Mouse (Mus musculus) urinary bladder, postnatal 14 days (tissue): Measurements from ENCODE around the gene Midn.
"Not testable (repeated sequence)": the region's sequence is repeated elsewhere in the genome, so short reads cannot be mapped to it uniquely, and the experiment has no call there.

ENCODE experiments used
- DNase-seq: peaks from one replicate; pipeline ENCODE4 v3.0.0; 2021; ENCODE audit warnings: low spot score

The Midn gene

DNA sequence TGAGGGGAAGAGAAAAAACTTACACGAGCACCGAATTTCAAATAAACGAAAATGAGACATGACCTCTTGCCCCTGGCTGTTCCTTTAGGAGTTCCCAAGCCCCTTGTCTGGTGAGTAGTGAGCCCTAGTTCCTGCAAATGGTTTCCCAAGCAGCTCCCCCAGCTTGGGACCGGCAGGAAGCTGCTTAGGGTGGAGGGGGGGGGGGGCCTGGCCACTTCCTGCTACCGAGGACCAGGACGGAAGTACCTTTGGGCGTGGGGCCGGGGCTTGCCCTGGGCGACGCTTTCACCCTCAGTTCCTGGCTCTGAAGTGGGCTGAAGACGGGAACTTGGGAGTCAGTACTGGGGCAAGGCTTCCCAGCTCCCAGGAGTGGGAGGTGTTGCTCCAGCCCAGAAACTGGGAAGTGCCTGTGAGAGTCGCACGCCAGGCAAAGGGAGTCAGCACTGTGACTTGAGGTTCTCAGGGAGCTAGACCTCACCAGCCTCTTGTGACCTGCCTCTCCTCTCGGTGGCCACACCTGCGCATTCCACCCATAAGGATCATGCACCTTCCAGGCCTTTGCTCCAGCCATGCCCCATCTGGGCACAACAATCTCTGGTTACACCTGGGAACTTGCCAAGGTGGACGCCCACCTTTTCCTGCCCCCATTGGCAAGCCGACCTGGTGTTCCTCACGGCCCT is 10.4 kb downstream of the Midn start:
- peak; percentile 63 for DNase-seq

DNA sequence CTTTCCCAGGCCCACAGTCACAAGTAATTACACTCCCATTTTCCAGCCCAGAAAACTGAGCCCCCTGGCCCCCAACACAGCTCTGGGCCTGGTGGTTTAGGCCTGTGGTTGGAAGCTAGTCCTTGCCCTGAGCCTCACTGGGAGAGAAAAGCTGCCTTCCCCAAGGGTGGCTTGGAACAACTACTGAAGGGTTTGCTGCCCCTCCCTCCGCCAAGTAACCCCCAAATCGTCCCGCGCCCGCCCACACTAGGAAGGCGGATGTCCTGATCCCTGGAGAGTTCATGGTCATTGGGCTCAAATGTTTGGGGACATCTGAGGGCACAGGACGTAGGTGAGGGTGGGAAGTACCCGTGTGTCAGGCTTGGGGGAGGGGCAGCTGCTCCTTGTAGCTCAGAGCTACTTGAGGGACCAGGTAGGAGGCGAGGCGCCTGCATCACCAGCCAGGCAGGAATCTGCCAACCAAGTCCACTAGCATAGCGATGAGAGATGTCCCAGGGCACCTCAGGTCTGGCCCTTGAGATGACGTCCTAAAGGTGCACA is 11.0 kb downstream of the Midn start:
- peak; percentile 60 for DNase-seq

DNA sequence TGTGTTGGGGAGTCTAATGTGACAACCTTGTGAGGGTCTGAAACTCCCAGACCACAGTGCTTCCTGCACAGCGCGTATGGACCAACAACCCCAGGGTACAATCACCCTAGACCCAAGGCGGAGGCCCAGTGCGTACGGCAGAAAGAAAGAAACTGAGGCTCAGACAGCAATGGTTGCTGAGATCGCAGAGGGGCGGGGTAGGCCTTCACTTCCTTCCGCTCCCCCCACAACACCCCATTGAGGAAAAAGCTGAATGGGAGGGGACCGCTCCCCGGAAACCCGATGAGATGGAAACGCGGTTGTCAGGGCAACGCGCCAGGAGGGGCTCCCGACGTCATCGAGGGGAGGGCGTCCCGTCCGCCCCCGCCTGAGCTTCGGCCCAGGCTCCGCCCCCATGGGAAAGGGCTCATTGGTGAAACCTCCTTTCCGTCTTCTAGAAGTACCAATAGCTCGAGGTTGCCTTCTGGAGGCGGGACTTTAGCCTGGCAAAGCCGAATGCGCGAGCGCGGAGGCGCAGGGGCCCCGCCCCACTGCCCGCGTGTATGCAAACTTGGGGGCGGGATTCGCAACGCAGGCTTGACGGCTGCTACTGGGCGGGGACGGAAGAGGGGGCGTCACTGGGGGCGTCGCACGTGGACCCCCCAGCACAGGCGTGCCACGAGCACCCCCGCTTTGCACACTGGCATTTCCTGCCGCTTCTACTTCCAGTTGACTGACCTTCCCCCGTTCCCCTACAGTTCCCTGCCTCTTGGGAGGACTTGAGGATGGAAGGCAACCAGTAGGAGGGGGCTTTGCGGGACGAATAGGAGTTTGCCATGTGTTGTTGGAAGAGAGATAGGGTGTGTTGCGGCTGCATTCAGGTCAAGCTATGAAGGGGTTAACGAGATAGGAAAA is 11.7 kb downstream of the Midn start:
- DNase-seq, result peak; percentile 99

DNA sequence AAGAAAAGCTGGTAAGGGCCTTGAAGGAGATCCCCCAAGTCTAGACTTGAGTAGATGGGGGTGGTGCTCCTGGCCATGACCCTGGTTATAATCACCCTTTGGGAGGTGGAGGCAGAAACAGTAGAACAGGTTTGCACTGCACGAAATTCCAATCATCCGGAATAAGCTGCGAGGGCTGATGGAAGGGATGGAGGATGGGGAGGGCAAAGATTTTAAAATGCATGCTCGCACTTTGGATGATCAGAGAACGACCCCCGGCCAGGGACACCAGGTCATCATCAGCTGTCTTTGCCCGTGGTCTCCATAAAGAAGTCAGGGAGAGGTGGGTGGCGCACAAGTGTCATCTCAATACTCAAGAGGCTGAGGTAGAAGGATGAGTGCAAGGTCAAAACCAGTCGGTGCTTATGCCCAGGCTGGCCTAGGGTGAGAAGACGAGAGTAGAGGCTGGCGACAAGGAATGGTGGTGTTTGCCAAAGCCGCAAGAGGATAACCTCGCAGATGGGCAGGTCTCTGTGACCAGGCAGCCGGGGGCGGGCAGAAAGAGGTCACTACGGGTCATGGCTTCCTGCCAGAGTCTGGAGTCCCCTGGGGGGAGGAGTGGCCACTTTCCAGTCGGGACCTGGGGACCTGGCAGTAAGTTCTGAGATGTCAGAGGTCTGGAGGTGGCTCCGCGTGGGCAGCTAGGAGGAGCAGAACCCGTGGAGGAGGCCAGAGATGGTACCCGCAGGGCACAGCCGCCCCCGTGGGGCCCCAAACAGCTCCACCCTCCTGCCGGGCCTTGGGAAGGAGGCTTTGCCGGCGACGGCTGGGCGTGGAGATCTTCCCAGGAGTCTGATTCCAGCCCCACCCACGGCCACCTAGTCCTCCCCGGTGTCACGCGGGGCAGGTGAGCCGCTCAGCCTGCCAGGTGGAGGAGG is 12.6 kb downstream of the Midn start:
- peak; percentile 88 for DNase-seq

DNA sequence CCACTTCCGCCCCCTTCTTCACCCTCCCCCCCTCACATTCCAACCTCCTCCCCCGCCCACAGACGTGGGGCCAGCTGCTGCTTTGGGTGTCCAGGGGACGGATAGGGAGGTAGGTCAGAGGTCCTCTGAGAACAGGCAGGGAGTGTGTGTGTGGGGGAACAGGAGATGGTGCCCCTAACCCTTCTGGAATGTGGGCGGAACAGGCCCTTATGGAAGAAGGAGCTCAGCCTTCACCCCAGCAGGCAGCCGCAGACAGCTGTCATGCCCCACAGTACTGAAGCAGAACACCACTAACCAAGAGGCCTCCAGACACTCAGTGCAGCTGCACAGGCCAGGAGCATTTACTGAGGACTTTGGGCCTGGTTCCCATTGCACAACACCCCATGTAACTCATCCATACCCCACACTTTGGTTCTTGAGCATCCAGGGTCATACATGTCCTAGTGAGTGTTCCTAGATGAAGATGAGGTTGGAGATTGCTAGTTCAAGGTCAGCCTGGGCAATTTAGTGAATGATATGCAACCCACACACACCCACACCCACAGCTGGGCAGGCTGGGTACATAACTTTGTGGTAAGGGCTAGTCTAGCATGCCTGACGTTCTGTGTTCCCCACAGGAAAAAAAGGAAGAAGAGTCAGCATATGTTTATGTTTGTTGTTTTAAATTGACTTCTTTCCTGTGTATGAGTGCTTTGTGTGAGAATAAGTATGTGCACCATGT is 13.6 kb downstream of the Midn start:
- peak; percentile 24 for DNase-seq

DNA sequence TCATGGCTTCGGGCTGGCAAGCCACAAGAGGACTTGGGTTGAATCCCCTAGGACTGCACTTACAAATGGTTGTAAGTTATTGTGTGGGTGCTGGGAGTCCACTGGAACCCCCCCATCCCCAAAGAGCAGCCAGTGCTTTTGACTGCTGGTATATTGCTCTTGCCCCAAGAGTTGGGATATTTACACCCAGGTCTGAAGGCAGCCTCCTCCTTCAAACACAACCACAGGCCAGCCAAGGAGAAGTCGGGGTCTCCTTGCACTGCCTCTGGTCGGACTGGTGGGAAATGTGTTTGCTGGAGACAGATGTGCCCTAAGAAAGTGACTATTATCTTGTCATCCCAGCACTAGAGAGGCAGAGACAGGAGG is 14.2 kb downstream of the Midn start:
- DNase-seq, result no peak

DNA sequence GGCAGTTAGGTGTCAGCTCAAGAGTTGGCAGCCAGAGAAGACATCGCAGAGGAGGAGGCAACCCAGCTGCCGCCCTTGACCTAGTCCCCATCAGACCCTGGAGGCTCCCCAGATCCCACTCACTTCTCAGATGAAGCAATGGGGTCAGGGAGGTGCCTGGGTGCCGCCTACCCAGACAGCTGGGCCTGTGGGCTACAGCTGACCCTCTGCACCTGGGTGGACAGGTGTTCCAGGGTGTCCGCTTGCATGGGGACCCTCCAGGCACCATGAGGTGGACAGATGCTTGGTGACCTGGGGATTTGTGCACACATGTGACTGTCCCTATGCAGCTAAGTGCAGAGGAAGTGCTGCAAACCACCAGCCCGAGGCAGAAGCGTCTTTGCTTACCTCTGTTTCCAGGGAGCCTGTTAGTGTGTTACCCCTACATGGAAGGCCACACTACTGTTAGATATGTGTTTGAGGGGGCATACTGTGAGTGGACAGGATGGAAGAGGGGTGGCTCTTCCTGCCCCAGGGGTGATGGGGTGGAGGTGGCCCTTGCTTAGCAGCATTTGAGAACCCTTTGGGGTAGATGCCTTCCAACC is 14.7 kb downstream of the Midn start:
- DNase-seq, result no peak

DNA sequence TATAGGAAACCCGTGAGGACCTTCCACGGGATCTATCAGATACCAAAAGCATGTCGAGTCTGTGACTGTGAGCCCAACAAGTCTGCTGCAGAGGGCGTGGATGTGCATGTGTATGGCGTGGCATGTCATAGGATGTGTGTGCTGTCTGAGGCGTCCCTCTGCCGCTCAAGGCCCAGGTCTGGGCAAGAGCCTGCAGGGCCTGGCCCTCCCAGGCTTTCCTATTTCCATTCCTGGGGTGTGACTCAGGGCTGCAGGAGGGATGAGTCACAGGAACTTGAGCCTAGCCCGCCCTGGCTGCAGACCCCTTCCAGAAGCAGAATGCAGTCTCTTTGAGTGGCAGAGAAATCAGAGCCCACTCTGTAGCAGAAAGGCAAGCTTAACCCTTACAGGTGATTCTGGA is 15.6 kb downstream of the Midn start:
- DNase-seq, result peak; percentile 81

DNA sequence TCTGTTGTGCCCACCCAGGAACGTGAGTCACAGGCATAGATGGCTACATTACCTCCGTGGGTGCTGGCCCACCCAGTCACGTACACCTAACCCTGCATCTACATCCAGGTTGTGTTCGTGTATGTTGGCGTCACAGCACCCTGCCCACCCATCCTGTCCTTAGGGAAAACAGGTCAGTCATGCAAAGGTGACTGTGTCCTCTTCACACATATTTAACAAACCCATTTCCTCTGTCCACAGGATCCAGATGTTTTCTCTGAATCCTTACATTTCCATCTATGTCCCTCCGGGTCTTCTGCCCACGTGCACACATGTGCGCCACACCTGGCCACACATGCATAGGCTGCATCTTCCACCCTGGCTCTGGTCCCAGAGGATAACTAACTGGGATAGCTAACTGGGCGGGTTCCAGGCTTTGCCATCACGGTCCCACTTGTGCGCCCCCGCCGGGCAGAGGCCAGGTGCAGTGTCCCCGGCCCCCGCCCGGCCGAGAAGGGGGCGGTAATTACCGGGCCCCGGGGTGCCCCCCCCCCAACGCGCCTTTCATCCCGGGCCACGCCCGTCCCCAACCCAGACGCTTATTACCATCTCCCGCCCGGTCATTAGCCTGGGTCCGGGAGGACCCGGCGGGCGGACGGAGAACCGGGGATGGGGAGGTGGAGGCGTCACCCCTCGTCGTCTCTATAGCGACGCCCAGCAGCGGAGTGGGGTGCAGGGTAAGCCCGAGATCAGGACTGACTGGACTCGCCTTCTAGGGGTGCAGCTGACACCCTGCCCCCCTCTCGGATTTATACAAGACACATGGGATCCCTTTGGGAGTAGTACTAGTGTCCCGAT is 16.3 kb downstream of the Midn start:
- DNase-seq, result no peak

DNA sequence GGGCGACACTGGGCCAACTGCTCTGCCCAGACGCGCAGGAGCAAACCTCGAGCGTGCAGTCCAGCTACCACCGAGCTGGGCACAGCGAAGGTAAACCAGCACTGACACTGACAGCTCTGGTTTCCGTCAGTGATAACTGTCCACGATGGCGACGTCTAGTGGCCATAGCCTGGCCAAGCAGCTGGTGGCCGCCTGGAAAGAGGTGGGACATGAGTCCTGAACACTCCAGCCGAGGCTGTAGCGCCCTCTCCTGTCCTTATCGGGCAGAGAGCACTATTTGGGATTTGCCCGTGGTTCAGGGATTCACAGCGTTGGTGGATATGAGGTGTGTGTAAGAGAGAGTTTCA is 16.9 kb downstream of the Midn start:
- DNase-seq, result peak; percentile 98

DNA sequence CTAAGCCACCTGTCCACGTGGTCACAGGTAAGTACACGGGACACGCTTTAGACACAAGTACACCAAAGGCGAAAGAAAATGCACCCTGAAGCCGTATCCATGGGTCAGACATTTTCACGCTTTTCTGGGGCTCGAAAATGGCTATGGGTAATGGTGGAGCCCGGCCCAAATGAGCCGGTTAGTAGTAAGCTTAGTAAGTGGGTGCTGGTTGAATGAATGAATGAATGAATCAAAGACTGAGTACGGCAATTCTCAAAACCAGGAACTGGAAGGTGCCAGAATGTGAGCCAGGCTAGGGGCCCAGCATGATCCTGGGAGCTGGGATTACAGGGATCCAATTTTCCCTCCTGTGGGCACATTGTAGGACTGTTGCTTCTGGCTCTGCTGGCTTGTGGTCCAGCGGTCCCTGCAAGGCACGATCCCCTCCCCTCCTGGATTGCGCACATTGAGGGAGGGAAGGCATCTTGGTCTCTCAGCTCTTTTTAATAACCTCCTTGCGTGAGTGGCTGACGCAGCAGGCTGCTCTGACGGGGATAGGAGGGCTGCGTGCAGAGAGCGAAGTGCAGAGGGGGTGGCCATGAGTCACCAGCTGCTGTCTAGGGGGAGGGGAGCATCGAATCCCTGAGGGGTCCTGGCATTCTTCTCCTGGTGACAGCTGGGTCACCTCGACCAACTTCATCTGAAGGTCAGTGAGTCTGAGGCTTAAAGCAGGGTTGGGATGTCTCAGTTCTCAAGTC is 17.5 kb downstream of the Midn start, which contains the start of gene Cirbp:
TSS of gene Cirbp (plus strand) at position 594 of the 737 bp plus-strand sequence.
- no peak for DNase-seq

DNA sequence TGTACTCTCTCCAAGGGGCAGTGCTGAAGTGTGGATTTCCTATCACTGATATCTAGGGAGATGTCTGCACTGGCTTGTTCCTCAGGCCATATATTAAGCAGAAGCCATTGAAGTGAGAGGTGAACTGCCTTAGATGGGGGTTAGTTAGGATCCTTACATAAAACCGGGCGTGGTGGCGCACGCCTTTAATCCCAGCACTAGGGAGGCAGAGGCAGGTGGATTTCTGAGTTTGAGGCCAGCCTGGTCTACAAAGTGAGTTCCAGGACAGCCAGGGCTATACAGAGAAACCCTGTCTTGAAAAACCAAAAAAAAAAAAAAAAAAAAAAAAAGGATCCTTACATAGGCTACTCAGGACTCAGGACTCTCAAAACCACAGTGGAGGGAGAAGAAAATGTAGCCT is 18.1 kb downstream of the Midn start:
- not testable (repeated sequence) for DNase-seq

DNA sequence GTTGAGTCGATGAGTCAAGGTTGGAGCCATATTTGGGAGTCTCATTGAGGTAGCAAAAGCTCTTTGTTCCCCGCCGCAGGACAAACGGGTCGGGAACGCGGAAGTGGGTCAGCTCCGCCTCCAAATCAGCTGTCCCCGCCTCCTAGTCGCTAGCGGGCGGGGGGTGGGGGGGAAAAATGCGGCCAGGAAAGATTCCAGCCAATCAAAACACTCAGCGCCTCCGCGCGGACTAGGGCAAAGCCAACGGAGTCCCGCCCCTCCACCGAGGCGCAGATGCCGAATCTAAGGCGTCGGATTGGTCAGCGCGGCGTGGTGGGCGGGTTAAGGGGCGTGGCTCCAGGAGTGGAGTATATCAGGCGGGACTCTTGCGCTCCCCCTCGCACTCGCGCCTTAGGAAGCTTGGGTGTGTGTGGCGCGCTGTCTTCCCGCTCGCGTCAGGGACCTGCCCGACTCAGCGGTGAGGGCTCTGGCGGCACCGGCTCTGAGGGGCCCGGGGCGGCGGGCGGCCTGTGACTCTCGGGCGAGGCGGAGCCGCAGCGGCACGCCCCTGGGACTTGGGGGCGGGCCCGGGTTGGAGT is 19.5 kb downstream of the Midn start:
- DNase-seq, result peak; percentile 99

DNA sequence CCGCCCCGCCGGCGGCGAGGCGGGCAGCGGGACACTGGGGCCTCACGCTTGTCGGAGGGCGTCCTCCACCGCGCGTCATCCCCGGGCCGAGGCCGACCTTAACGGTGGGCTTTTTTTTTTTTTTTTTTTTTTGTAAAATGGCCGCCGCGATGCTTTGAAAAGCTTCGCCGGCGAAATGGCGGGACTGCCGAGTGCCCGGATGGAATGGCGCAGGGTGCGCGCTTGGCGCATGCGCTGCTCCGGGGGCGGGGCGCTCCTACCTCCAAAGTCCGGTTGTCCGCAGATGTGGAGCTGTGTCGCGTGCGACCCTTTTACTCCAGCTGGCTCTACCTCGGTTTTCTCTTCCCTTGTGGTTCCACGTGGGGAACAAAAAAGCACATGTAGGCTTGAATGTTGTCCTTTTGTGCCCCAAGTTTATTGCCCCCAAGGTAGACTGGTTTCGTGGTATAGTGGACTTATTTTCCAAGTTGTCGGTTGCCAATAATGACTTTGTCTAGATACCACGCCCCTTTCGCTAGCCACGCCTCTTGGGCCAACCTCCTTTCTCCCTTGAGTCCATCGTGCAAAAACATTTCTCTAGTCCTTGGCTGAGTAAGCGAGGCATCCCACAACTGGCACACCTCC is 20.1 kb downstream of the Midn start:
- peak; percentile 95 for DNase-seq

DNA sequence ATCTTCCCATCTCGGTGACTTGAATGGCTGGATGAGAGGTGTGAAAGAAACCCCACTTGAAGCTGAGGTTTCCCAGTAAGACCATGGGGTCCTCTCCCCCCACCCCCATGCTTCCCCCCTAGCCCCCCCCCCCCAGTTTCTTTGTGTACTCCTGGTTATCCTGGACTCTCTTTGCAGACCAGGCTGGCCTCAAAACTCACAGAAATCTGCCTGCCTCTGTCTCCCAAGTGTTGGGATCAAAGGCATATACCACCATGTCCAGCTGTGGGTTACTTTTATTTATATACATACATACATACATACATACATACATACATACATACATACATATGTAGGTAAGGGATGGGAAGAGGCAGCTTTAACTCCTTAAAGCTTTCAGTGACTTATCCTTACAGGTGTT is 21.0 kb downstream of the Midn start:
- no peak for DNase-seq

DNA sequence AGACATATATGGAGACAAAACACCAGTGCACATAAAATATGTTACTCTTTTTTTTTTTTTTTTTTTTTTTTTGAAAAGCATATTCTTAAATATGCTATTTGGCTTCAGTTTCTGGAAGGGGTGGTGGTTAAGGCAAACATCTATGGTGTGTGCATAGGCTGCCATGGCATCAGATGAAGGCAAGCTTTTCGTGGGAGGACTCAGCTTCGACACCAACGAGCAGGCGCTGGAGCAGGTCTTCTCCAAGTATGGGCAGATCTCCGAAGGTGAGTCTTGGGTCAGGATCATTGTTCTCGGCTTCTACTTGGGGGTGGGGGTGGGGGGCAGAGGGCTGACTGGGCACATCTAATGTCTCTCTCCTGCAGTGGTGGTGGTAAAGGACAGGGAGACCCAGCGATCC is 21.6 kb downstream of the Midn start:
- no peak for DNase-seq

DNA sequence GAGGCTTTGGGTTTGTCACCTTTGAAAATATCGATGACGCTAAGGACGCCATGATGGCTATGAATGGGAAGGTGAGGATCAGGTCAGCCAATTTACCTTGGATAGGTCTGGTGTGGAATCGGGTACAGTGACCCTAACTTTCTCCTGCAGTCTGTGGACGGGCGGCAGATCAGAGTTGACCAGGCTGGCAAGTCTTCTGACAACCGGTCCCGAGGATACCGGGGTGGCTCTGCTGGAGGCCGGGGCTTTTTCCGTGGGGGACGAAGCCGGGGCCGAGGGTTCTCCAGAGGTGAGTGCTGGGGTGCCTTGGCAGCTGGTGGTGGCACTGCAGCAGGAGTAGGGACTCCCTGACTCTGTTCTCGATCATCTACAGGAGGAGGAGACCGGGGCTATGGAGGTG is 22.0 kb downstream of the Midn start:
- DNase-seq, result no peak

DNA sequence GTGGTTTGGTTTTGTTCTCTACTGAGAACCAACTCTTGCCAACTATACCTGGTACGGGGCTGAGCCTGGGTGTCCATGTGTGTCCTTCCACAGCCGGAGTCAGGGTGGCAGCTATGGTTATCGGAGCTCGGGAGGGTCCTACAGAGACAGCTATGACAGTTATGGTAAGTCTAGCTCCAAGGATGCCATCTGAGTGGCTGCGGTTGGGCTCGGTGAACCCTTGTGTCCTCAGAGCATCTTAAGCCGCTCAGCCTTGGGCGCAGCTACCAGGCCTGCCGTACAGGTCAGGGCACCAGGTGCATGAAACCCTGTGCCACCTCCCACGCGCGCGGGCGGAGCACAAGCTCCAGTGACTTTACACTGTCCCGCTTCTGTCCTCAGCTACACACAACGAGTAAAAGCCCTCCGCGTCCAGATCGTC is 22.5 kb downstream of the Midn start:
- DNase-seq, result no peak

DNA sequence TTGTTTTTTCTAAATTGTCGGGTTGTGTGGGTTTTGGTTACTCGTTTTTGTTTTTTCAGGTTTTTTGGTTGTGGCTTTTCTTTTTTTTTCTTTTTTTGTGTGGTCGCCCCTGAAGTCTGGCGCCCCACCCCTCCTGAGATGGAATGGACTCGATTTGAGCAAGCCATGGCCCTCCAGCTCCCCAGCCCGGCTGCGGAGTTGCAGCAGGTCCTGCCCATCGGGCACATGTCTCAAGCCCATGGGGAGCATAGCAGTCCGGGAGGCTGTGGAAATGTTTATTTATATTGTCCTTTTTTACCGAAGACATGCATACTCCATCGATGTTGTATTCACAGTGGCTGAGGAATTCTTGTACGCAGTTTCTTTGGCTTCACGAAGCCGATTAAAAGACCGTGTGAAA is 23.2 kb downstream of the Midn start:
- no peak for DNase-seq
